Mouse (Mus musculus) embryo, embryonic 10.5 days (tissue): ENCODE measurements around the gene Ret.

ENCODE experiments used
- DNase-seq: peaks from one replicate; pipeline ENCODE4 v3.0.0-alpha.2; 2015; ENCODE audit warnings: low spot score

Ret gene

DNA sequence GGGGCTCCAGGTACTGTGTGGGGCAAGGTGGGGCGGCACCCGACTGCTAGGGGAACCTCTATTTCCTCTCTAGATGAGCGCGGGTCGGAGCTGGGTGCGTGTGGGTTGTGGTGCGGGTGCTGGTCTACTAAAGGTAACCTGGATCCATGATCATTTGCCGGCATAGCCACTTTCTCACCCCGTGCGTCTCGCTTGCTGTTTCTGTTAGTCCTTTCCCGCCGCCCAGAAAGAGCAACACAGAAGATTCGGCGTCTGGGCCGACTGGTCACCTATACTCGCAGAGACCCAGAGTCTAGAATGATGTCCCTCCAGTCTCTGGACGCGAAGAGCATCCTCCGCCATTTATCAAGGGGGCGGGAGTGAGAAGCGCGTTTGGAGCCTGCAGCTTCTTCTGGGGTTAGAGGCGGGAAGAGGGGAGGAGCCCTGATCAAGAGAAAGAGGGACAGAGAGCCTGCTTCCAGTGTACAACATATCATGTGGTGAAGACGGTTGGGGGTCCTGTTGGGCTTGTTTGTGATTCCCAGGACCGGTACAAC is at the start of gene Ret:
TSS of gene Ret (minus strand) at position 279 of the 536 bp plus-strand sequence.
- peak; percentile 57 for DNase-seq

DNA sequence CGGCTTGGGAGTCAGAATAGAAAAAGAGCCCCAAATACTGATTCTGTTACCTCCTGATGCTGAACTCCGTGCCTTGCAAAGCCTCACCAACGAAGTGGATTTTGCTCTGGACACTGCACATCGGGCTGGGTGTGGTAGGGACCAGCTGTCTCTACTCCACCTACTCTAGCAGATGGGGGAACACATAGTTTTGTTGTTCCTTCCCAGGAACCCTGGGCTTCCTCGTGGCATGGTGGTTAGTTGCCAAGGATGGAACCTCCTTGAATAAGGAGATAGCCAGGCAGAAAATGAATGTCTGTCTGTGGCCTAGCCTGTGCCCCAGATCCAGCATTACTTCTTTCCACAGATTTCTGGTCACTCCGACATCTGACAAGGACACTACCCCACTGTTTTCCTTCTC is 49.6 kb upstream of the Ret start:
- no peak for DNase-seq

DNA sequence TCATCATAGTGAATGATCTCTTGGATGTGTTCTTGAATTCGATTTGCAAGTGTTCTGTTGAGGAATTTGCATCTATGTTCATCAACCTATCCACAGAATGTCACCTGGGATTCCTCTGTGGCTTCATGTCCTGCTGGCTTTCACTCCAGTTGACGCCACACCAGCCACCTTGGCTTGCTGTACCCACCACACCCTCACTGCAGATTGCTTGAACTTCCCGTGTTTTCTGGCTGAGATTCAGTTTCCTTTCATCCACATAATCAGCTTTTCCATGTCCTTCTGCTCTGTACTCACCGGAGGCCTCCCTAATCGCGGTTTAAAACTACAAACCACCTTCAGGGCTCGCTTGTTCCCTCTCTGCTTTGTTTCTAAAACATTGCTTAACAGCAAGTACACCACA is 46.6 kb upstream of the Ret start:
- no peak for DNase-seq

- DNase-seq, result no peak
Observed at GRCm38 (mm10) chr6:118242941-118243340, 45.4 kb upstream of the Ret start.

GRCm38 (mm10) chr6:118226072-118226471 is 28.6 kb upstream of the Ret start:
- no peak for DNase-seq

GRCm38 (mm10) chr6:118222471-118222870 is 25.0 kb upstream of the Ret start:
- DNase-seq, result no peak

GRCm38 (mm10) chr6:118215676-118216075 is 18.2 kb upstream of the Ret start:
- no peak for DNase-seq

DNA sequence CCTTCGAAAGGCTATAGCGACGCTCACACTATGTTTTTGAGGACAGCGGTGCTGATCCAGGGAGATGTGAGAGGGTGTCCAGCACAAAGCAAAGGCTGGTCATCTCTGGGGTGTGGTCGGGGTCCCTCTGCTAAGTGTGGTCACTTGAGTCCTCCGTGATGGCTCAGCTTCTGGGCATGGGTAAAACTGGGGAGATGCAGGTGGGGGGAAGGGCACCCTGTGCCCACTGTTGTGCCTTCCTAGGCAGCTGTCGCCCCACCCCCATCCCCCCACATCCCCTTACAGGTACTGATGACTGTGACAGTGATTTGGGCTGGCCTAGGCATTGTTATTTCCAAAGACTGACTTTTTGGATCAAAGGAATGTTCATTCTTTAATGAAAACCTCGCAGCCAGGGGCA is 10.8 kb upstream of the Ret start:
- DNase-seq, result no peak

DNA sequence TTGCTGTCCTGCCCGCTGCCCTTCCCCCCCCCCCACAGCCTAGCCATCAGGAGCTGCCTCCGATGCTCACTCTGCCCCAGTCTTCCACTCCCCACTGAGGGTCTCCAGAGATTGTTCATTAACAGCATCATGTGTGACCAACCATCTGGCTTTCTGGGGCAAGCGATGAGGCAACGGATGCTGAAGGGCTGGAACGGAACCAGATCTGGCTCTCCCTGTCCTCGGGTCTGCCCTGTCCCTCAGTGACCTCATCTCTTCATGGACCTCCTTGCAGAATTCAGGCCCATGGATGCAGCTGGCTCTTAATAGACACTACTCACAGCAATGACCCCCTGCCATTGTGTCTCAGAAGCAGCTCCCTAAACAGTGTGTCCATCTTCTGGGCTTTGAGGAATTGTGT is 8.9 kb upstream of the Ret start:
- DNase-seq, result no peak

DNA sequence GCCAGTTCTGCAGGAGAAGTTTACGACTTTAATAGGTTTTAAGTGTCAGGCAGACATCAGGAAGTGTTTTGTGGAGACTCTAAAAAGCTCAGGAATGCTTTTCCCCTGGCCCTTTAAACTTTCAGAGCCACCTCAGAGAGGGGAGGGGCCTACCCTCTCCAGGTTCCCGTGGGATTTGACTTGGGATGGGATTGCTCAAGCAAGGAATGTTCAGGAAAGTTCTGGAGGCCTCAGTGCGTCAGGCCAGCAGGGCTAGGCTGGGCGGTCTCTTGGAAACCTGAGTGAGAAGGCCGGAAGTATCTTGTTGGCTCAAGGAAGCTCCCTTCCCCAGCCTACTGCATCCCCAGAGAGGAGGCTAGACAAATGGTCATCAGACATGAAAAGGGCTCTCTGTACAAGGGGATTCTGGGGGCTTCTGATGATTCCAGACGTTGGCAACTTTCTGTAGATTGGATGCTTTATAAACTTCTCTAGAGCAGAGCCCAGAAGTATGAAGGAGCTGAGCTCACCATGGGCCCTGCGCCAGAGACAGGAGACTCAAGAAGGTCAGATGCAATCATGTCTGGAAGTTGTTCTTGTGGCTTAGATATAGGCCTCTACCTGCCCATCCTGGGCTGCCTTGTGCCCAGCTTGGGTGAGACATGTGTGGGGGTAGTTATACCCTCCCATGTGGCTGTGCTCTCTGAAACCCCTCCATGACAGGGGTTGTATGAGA is 7.8 kb upstream of the Ret start:
- DNase-seq, result peak; percentile 52

DNA sequence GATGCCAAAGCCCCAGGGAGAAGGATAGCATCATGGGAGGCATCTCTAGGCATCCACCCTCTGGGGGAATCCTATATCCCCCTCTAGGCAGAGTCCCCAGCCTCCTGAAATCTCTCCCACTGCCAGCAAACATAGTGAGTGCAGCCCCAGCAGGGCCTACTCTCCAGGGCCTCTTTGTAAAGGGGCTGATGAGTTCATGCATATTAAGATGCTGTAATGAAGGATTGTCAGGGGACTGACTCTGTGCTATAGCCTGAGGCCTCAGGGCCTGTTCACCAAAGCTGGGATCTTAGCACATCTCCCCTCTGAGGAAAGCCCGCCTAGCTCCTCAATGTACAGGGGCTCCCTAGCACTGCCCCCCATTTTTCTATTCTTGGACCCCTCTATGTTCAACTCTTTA is 6.6 kb upstream of the Ret start:
- no peak for DNase-seq

- DNase-seq, result peak; percentile 56
Observed at GRCm38 (mm10) chr6:118196751-118197439, 623 bp downstream of the Ret start.

DNA sequence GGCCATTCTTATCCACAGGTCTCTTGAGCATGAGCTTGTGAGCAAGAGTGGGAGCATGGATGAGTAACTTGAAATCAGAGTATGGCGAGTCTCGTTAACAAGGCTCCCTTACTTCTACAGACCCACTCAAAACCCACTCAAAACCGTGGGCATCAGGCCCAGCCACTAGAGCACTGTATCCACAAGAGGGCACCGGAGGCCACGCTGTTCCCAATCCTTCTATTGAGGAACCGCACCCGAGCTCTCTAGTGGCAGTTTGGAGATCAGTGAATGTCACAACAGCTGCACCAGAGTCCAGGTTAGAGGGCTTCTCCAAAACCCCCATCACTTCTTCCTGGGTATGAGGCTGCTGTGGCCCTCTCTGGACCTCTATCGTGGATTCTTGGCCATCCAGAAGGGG is 2.4 kb downstream of the Ret start:
- DNase-seq, result peak; percentile 75

GRCm38 (mm10) chr6:118192882-118193281 is 4.6 kb downstream of the Ret start:
- no peak for DNase-seq

DNA sequence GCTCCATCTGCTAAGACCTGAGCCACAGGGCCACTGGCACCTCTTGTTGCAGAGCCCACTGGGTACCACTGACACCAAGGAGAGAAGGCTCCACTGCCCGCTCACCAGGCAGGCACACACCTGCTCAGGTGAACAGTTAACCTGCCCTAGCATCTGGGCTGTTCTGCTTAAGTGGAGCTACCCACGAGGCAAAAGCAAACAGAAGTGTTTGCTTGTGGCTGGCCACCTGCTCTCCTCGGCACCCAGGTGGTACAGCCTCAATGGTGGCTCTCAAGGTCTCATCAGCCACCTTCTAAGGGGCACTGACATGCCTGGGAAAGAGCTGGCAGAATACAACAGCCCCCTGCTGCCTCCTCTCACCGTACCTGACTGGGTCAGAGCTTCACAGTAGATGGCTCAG is 5.3 kb downstream of the Ret start:
- no peak for DNase-seq

DNA sequence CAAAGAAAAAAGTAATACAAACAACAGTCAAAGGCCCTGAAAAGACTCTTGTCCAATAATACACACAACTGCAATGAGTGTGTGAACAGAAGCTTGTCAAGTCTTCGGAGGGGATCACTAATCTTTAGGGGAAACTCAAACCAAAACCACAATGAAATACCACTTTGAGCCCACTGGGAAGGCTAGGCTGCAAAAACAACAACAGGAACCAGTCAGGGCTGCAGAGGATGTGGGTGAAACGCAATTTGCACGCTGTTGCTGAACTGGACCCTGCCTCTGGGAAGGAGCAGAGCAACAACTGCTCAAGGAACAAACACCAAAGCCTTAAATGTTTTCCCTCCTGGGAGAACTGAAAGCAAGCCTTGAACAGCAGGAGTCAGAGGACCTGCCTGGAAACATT is 7.8 kb downstream of the Ret start:
- DNase-seq, result no peak

- DNase-seq, result no peak
Observed at GRCm38 (mm10) chr6:118188599-118188998, 8.9 kb downstream of the Ret start.

DNA sequence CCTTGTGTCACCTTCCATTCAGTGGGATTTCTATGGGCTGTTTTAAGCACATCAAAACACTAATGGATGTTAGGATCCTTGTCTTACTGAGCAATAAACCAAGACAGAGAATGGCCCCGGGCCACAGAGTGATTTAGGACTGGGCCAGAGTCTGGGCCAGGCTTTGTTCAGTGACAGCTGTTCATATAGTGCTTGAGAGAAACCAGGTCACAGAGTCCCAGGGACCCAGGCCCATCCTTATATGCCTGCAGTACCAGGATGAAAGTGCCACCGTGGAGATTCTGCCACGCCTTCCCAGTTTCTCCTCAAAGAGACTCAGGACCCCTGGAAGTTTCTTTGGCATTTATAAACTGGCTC is 10.3 kb downstream of the Ret start:
- DNase-seq, result peak; percentile 18

- peak; percentile 36 for DNase-seq
Observed at GRCm38 (mm10) chr6:118186620-118187284, 10.8 kb downstream of the Ret start.

DNA sequence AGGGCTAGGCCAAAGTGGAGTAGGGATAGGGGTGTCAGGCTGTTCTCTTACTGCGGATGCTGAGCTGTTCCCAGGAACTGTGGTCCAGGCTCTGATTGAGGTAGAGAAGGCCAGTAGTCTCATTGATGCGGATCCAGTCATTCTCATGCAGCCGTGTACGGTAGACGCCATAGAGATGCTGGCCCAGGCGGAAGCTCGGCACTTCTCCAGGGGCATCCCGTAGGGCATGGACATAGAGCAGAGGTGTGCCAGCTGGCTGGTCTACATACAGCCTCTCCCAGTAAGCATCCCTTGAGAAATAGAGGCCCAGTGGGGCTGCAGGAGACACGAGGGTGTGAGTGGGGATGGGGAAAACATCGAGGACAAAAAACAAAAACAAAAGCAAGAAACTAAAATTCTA is 13.4 kb downstream of the Ret start:
- DNase-seq, result no peak

GRCm38 (mm10) chr6:118180085-118180423 is 17.5 kb downstream of the Ret start:
- DNase-seq, result no peak

DNA sequence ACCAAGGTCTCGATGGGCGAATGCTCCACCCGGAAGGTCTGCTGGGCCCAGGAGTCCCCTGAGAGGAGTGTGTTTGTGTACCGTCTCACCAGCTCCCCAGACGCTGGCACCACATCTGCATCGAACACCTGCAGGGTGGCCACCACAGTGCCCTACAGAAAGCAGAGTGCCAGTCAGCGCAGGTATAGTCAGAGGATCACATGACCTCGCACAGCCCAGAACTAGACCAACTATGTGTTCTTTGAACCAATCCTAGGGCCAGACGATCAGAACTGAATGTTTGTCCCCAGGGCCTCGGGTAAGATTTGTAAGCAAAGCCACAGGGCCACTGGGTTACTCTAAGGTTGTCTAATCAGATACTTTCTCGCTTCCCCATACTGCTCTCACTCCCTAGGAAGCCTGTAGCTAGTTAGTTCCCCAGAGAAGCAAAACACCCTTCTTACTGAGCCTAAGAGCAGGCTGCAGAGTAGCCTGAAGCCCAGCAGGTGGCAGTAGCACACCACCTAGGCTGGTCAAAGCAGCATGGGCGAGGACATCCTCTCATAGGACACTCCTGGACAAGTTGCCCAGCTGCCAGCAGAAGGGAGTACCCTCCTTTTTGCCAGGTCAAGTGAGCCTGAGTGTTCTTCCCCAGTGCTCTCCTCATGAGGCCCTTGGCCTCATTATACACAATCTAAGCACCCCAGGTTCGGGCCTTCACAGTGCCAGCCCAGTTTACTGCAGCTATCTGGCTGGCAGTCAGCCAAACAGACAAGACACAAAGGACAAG is 18.0 kb downstream of the Ret start:
- peak; percentile 89 for DNase-seq

GRCm38 (mm10) chr6:118173975-118174328 is 23.6 kb downstream of the Ret start:
- no peak for DNase-seq
